Mouse (Mus musculus) forebrain, embryonic 10.5 days (tissue): Measurements from ENCODE around the gene Tenm3. TPM values are rescaled to one million over a fixed set of nuclear protein-coding genes. Genes with fewer than 3 reads are reported as not detected.

Source experiments
- DNase-seq: peaks from one replicate; pipeline ENCODE4 v3.0.0-alpha.2; 2017; ENCODE audit warnings: low spot score; ENCODE audit errors: extremely low spot score
- H3K27ac ChIP-seq: fragments of 300-500 bp; sonication (generic); 2 replicates; pipeline ENCODE4 v1.5.1; 2016; ENCODE audit warnings: mild to moderate bottlenecking
- H3K27me3 ChIP-seq: fragments of 300-500 bp; sonication (generic); 2 replicates; pipeline ENCODE4 v1.6.1; 2016; ENCODE audit warnings: mild to moderate bottlenecking; ENCODE audit not compliant: poor library complexity, severe bottlenecking
- H3K36me3 ChIP-seq: fragments of 300-500 bp; sonication (generic); replicated peaks from 2 replicates; pipeline ENCODE4 v1.6.1; 2016; ENCODE audit warnings: mild to moderate bottlenecking, moderate library complexity
- H3K4me1 ChIP-seq: fragments of 300-500 bp; sonication (generic); 2 replicates; pipeline ENCODE4 v1.6.1; 2016
- H3K4me3 ChIP-seq: fragments of 300-500 bp; sonication (generic); 2 replicates; pipeline ENCODE4 v1.5.1; 2016; ENCODE audit warnings: mild to moderate bottlenecking, moderate library complexity
- H3K9me3 ChIP-seq: fragments of 300-500 bp; sonication (generic); 2 replicates; pipeline ENCODE4 v1.6.1; 2016; ENCODE audit warnings: mild to moderate bottlenecking, moderate library complexity
- WGBS: fragments of 180-500 bp; shearing (Covaris S2); methylation state at CpG from one replicate; pipeline ENCODE4 v1.1.7; 2016; 5-methylcytosine and 5-hydroxymethylcytosine counted together
- polyA plus RNA-seq: library from polyadenylated mRNA; unstranded; fragments of >200 nt; fragmentation: Nextera tagmentation; extraction: Ambion mirVana; gene quantifications from 2 replicates; pipeline ENCODE4 v1.2.1, GENCODE M21; 2016

Tenm3 gene
- polyA plus RNA-seq, 1 experiment from 2014 or later: 41.4 TPM

- Histone ChIP-seq H3K4me1 (peaks cover 28% of the 10 kb centered on the region), H3K27me3 (no peaks in the 10 kb centered on the region), H3K4me3 (no peak overlapping the region), H3K27ac (no peak overlapping the region), H3K36me3 (peaks cover 37% of the 10 kb centered on the region), H3K9me3 (no peaks in the 10 kb centered on the region)
- no peak for DNase-seq
- 92% methylated on average over 3 of the region's 3 CpGs for WGBS
These were observed 532.0 kb downstream of the Tenm3 start for GRCm38 (mm10) chr8:48311706-48312105.

GRCm38 (mm10) chr8:48310240-48310849 is 533.4 kb downstream of the Tenm3 start:
- H3K4me1 ChIP-seq: peaks cover 28% of the 10 kb centered on the region
- peaks cover 41% of the 10 kb centered on the region for H3K36me3 ChIP-seq
- peak overlapping the region; percentile 62 for H3K27ac ChIP-seq
- no peaks in the 10 kb centered on the region for H3K9me3 ChIP-seq
- H3K27me3 ChIP-seq: no peaks in the 10 kb centered on the region
- no peak for DNase-seq
- 47% methylated on average over 10 of the region's 10 CpGs for WGBS
- no peak overlapping the region for H3K4me3 ChIP-seq

GRCm38 (mm10) chr8:48309191-48309987 is 534.4 kb downstream of the Tenm3 start:
- Histone ChIP-seq H3K36me3 (peaks cover 41% of the 10 kb centered on the region), H3K4me1 (peaks cover 28% of the 10 kb centered on the region), H3K4me3 (no peak overlapping the region), H3K27ac (peak overlapping the region; percentile 69), H3K9me3 (no peaks in the 10 kb centered on the region), H3K27me3 (no peaks in the 10 kb centered on the region)
- whole genome bisulfite sequencing: 53% methylated on average over 16 of the region's 16 CpGs
- peak; percentile 28 for DNase-seq

GRCm38 (mm10) chr8:48304224-48304623 is 539.5 kb downstream of the Tenm3 start:
- WGBS: 93% methylated on average over 7 of the region's 7 CpGs
- Histone ChIP-seq H3K27me3 (no peaks in the 10 kb centered on the region), H3K4me1 (peaks cover 8% of the 10 kb centered on the region), H3K36me3 (peaks cover 62% of the 10 kb centered on the region), H3K27ac (no peak overlapping the region), H3K4me3 (no peak overlapping the region), H3K9me3 (no peaks in the 10 kb centered on the region)
- no peak for DNase-seq

GRCm38 (mm10) chr8:48300613-48301037 is 543.1 kb downstream of the Tenm3 start:
- Histone ChIP-seq H3K36me3 (peaks cover 66% of the 10 kb centered on the region), H3K4me3 (no peak overlapping the region), H3K9me3 (no peaks in the 10 kb centered on the region), H3K4me1 (no peaks in the 10 kb centered on the region), H3K27ac (no peak overlapping the region), H3K27me3 (no peaks in the 10 kb centered on the region)
- 84% methylated on average over 12 of the region's 12 CpGs for WGBS
- DNase-seq: no peak

- no peaks in the 10 kb centered on the region for H3K4me1 ChIP-seq
- H3K27me3 ChIP-seq: no peaks in the 10 kb centered on the region
- peaks cover 2% of the 10 kb centered on the region; the same call in 1 of the 2 replicates for H3K9me3 ChIP-seq
- 80% methylated on average over 8 of the region's 8 CpGs for WGBS
- H3K27ac ChIP-seq: no peak overlapping the region
- no peak for DNase-seq
- H3K4me3 ChIP-seq: no peak overlapping the region
- H3K36me3 ChIP-seq: peaks cover 72% of the 10 kb centered on the region
These were observed 543.7 kb downstream of the Tenm3 start for GRCm38 (mm10) chr8:48300061-48300460.

GRCm38 (mm10) chr8:48299341-48299740 is 544.4 kb downstream of the Tenm3 start:
- Histone ChIP-seq H3K27ac (no peak overlapping the region), H3K36me3 (peaks cover 79% of the 10 kb centered on the region), H3K4me1 (no peaks in the 10 kb centered on the region), H3K9me3 (peaks cover 2% of the 10 kb centered on the region; the same call in 1 of the 2 replicates), H3K4me3 (no peak overlapping the region), H3K27me3 (no peaks in the 10 kb centered on the region)
- 91% methylated on average over 12 of the region's 12 CpGs for WGBS
- no peak for DNase-seq

- Histone ChIP-seq H3K36me3 (peaks cover 95% of the 10 kb centered on the region), H3K4me3 (no peak overlapping the region), H3K9me3 (peaks cover 5% of the 10 kb centered on the region; the same call in 1 of the 2 replicates), H3K4me1 (no peaks in the 10 kb centered on the region), H3K27ac (no peak overlapping the region), H3K27me3 (no peaks in the 10 kb centered on the region)
- WGBS: 93% methylated on average over 7 of the region's 7 CpGs
- no peak for DNase-seq
These were observed 547.4 kb downstream of the Tenm3 start for GRCm38 (mm10) chr8:48296371-48296770.

GRCm38 (mm10) chr8:48295558-48295957 is 548.2 kb downstream of the Tenm3 start:
- WGBS: 89% methylated on average over 6 of the region's 6 CpGs
- H3K4me3 ChIP-seq: no peak overlapping the region
- peaks cover 5% of the 10 kb centered on the region; the same call in 1 of the 2 replicates for H3K9me3 ChIP-seq
- H3K4me1 ChIP-seq: no peaks in the 10 kb centered on the region
- DNase-seq: no peak
- H3K27ac ChIP-seq: no peak overlapping the region
- H3K36me3 ChIP-seq: peaks cover 98% of the 10 kb centered on the region
- no peaks in the 10 kb centered on the region for H3K27me3 ChIP-seq

- Histone ChIP-seq H3K9me3 (peaks cover 5% of the 10 kb centered on the region; the same call in 1 of the 2 replicates), H3K36me3 (peaks cover 99% of the 10 kb centered on the region), H3K27ac (no peak overlapping the region), H3K27me3 (no peaks in the 10 kb centered on the region), H3K4me3 (no peak overlapping the region), H3K4me1 (no peaks in the 10 kb centered on the region)
- 93% methylated on average over 3 of the region's 3 CpGs for WGBS
- no peak for DNase-seq
These were observed 550.0 kb downstream of the Tenm3 start for GRCm38 (mm10) chr8:48293797-48294196.

- no peaks in the 10 kb centered on the region for H3K27me3 ChIP-seq
- no peaks in the 10 kb centered on the region for H3K4me1 ChIP-seq
- no peak for DNase-seq
- H3K27ac ChIP-seq: no peak overlapping the region
- no peaks in the 10 kb centered on the region for H3K9me3 ChIP-seq
- WGBS: 95% methylated on average over 10 of the region's 10 CpGs
- H3K36me3 ChIP-seq: peaks cover 82% of the 10 kb centered on the region
- H3K4me3 ChIP-seq: no peak overlapping the region
These were observed 558.3 kb downstream of the Tenm3 start for GRCm38 (mm10) chr8:48285432-48285831.

- Histone ChIP-seq H3K4me3 (no peak overlapping the region), H3K36me3 (peaks cover 81% of the 10 kb centered on the region), H3K27ac (no peak overlapping the region), H3K27me3 (no peaks in the 10 kb centered on the region), H3K4me1 (0 out of 2 replicates have a peak, but pooled peaks cover 5% of the 10 kb centered on the region), H3K9me3 (peaks cover 5% of the 10 kb centered on the region; the same call in 1 of the 2 replicates)
- WGBS: 95% methylated on average over 11 of the region's 11 CpGs
- DNase-seq: no peak
These were observed 561.9 kb downstream of the Tenm3 start for GRCm38 (mm10) chr8:48281855-48282254.

GRCm38 (mm10) chr8:48279360-48279759 is 564.4 kb downstream of the Tenm3 start:
- Histone ChIP-seq H3K27ac (no peak overlapping the region), H3K36me3 (peaks cover 85% of the 10 kb centered on the region)

More at GRCm38 (mm10) chr8:48279360-48279759, 564.4 kb downstream of the Tenm3 start:
- no peak for DNase-seq
- 0 out of 2 replicates have a peak, but pooled peaks cover 5% of the 10 kb centered on the region for H3K4me1 ChIP-seq
- no peaks in the 10 kb centered on the region for H3K27me3 ChIP-seq
- H3K9me3 ChIP-seq: peaks cover 24% of the 10 kb centered on the region
- WGBS: 92% methylated on average over 2 of the region's 2 CpGs
- H3K4me3 ChIP-seq: no peak overlapping the region
